Mouse (Mus musculus) induced T-regulatory cell, adult 2 months (primary cell): ENCODE measurements around the gene Mtmr12.

ENCODE experiments used
- DNase-seq: peaks from one replicate; pipeline ENCODE4 v3.0.0-alpha.2; 2012; ENCODE audit warnings: low read depth

Mtmr12 gene

DNA sequence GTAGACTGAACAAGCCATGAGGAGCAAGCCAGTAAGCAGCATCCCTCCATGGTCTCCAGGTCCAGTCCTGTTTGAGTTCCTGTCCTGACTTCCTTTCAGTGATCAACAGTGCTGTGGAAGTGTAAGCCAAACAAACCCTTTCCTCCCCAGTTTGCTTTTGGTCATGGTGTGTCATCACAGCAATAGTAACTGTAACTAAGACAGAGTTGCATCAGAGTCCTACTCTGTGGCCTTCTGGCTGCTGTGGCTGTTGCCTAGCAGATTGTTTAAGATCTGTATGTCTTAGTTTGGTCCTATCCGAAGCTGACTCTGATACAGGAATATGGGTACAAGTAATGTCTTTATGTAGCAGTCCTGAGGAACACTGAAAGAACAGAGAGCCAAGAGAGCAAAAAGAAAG, 75.0 kb downstream of the Mtmr12 start:
- no peak for DNase-seq

DNA sequence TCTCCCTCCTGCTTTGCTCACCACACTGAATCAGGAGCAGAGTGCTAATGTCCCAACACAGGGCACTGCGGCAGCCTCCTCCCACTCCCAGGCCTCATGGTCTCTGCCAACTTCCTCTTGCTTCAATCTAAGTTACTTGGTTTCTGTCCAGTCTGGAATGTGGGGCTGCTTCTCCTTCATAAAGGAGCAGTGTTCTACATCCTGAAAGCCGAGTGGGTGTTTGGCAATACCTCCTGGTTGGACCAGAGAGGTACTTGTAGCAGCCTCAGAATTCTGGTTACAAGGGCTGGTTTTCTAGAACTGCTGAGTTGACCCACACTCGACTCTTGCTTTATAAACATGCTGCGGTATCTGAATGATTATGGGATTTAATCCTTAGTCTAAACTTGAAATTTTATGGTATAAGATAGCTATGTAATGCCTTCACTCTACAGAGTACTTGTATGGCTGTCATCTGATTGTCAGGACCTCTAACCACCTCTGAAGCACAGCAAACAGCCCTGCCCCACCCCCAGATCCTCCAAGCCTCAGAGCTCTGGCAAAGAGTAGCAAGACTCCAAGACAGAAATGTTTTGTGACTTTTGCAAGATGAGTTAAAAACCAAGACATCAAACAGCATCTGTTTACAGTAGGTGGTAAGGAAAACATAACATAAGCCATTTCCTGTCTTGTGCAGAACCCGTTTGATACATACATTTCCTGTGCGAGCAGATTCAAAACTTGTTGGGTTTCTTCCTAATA, 80.1 kb downstream of the Mtmr12 start:
- peak; percentile 50 for DNase-seq

DNA sequence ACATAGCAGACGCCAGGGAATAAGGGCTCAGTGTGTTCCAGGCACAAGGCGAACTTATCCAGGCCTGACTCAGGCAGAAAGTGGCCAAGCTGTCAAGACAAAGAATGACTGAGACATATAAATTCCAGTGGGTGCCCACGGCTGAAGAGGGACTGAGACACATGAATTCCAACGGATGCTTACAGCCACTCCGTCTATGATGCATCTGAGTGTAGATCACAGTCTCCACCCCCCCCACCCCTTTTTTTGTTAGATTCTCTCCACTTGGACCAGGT, 80.6 kb downstream of the Mtmr12 start:
- DNase-seq: no peak

DNA sequence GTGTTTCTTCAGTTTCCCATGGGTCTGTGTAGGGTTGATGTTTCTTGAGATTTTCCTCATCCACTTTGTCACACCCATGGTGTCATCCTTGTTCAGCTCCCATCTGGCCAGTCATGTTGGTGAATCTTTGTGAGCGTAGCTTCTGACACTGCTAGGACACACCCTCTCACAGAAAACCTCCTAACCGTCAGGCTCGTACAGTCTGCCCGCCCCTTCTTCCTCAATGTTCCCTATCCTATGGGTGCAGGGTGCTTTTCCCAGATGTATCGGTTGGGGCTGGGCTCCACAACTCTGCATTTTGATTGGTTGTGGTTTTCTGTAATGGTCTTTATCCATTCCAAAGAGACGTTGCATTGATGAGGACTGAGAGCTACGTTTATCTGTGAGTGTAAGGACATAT, 85.5 kb downstream of the Mtmr12 start:
- DNase-seq: no peak

DNA sequence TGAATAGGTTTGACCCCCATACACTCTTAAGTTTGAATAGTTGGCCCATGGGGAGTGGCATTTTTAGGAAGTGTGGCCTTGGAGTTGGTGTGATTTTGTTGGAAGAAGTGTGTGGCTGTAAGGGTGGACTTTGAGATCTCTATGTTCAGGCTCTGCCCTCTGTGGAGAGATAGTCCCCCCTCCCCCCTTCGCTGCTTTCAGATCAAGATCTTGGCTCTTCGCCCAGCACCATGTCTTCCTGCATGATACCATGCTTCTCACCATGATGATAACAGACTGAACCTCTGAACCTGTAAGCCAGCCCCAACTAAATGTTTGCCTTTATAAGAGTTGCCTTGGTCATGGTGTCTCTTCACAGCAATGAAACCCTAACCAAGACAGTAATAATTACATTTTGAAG, 86.9 kb downstream of the Mtmr12 start:
- DNase-seq: no peak

DNA sequence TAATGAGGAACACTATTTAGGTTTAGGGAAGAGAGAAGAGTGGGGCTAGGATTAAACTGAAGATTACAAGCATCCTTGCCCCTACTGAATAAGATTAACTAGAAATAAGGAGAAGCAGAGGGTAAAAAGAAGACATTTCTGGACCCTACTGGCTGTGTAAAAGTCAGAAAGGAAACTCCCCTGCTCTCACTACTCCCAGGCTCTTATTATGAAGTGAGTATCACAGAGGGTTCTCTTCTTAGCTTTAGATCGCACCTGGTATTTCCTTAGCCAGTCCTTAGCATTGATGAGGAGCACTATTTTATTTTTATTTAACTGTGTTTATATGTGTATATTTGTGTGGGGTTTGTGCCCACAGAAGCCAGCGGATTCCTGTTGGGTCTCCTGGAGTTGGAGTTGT, 91.4 kb downstream of the Mtmr12 start:
- no peak for DNase-seq

DNA sequence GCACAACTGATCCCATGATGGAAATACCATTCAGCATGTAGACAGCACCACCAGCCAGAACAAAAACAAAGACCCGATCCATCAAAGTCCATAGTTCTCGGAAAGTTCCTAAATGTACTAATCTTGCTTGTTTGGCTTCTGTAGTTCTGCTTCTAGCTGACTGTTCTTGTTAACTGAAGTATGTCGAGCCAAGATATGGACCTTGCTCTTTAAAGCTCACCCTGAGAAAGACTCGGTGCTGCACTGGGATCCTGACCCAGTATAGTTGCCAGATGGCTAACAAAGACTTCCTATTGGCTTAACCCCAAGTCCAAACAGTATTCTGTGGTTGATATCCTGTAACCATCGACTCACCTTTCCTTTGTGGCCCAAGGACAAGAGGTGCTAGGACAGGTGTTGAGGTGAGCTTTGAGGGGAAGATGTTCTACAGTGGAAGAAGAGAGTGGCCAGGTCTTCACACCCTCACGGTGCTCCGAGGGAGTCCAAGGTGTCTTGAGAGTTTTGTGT, 93.5 kb downstream of the Mtmr12 start:
- no peak for DNase-seq

DNA sequence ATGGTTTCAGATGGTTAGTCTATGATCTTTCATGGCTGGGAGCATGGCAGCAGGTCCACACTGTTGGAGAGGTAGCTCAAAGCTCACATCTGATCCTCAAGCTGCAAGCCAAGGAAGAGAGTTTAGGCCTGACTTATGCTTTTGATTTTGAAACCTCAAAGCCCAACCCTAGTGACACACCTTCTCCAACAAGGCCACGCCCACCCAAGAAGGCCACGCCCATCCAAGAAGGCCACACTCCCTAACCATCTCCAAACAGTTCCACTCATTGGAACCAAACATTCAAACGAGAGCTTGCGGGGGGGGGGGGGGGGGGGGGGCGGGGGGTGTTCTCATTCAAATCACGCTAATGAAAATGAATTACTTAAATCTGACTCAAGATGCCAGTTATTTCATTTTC, 96.9 kb downstream of the Mtmr12 start:
- no peak for DNase-seq

DNA sequence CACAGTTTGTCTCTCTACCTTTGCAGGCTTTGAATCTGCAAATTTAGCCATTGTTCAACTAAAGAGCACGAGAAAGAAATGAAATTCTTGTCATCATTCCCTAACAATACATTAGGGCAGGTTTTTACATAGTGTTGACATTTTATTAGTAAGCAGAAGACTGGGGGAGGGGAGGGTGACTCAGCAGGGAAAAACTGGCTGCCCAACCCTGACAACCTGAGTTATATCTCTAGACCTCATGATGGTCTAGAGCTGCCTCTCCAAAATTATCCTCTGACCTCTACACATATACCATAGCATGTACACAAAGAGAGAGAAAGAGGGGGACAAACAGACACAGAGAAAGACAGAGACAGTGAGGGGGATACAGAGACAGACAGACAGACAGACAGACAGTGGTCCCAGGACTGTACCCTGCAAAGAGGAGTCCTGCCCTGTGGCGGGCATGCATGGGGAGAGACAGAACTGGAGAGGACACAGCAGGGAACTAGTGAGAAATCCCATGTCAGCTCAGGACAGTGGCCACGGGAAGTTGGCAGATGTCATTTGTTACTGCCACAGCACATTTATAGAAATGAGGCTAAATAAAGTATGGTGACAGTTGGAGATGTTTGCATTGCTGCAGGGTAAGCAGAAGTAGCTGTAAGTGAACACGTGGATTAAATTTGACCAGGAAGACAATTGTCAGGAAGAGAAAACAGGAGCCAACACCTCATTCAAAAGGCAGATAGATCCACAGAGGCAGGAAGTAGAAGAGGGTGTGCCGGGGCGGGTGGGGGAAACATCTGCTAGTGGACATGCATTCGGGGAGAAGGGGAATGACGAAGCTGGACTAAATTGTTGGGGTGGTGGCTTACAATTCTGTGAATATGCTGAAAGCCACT, 101.6 kb downstream of the Mtmr12 start:
- DNase-seq: no peak

DNA sequence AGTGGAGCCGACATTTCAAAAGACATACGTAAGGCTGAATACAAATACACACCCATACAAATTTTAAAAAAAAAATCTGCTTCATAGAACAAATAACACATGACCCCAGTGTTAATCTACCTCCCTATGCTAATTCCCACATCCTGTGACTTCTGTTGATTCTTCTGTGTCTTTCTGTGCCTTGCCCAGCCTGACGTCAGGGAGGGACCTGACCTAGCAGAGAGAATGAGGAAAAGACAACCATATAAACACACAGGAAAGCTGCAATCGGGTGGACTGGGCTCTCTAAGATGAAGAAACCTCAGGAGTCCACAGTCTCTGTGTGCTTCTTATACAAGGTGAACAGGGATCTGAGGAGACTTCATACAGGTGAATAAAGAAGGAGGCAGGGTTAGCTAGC, 102.3 kb downstream of the Mtmr12 start:
- no peak for DNase-seq

DNA sequence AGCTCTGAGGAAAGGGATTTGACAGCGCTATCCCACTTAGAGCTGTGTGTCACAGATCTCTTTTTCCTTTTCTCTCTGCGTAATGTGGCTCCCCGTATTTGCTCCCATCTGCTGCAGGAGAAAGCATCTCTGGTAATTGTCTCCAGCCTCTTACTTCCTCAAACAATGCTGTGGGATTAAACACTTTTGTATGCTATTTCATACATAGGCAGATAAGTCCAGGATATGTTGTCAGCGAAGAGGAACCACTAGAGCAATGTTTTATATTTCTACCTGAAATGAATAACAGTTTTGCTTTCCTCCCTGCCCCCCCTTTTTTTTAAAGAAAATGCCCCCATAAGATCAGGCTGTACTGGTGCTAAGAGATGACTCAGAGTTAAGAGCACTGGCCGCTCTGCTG, 103.7 kb downstream of the Mtmr12 start:
- no peak for DNase-seq

DNA sequence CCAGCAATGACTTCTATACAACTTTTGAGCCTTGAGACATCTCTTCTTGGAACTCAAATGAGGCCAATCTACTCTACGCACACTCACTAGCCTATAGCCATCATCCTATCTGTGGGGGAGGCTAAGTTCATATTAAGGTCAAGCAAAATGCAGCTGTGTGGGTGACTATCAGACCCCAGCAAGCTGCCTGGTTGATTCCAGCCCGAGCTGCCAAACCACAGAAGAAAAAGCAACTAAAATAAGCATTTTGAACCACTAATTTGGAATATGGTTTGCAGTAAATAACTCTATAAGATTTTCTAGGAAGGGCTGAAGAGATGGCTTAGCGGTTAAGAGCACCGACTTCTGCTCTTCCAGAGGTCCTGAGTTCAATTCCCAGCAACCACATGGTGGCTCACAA, 105.8 kb downstream of the Mtmr12 start:
- no peak for DNase-seq

DNA sequence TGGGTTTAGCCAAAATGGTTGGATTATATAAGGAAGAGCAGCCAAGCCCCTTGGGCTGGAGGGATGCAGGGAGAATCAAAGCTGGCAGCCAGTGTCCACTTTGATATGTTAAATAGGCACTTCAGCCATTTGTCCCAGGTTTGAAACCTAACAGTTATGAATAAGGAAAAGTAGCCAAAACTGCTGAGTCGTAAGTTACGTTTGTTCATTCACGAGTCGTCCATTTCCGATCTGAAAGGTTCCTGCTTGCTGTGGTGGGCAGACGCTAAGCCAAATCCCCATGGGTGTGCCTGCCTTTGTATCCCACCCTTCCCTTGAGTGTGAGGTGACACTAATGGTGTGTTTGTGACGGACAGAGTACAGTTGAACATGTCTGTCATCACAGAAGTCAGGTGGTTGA, 106.6 kb downstream of the Mtmr12 start:
- DNase-seq: no peak

DNA sequence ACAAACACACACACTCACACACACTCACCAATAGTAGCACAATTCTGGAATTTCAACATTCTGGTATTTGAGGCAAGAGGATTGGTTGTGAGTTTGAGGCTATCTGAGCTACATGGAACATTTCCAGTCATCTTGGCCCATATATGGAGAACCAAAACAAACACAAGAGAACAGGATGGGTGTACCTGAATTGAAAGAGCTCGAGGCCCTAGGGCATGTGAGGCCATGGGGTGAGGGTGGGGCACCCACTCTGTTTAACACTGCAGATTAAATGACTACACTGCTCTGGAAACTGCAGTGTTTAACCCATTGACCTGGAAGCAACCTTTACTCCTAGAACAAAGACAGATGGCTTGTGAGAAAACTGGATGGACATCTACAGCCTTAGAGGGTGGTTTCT, 108.4 kb downstream of the Mtmr12 start:
- peak; percentile 51 for DNase-seq

DNA sequence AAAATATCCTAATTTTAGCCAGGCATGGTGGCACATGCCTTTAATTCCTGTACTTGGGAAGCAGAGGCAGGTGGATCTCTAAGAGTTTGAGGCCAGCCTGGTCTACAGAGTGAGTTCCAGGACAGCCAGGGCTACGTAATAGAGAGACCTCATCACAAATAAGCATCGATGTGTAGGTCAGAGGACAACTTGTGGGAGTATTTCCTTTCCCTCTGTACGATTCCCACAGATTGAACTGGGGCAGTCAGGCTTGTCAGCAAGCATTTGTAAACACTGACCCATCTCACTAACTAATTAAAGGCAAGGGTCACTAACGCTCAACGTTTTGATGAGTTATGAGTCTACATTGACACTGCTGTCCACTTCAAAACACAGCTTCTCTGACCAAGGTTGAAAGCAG, 109.8 kb downstream of the Mtmr12 start:
- no peak for DNase-seq

DNA sequence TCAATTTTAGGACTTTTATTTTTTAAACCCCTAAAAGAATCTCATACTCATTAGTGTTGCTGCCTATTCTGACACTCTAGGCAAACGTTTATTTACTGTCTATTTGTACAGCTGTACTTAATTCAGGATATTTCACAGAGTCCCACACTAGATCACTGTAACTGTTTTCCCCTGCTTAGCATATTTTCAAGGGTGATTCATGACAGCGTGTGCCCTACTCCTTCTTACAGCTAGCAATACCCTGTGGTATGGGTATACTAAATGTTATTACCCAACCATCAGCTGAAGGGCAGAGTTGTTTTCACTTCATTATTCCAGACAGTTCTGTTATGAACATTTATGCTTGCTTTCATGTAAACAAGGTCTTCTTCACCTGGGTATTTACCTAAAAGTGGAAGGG, 111.2 kb downstream of the Mtmr12 start:
- DNase-seq: no peak

DNA sequence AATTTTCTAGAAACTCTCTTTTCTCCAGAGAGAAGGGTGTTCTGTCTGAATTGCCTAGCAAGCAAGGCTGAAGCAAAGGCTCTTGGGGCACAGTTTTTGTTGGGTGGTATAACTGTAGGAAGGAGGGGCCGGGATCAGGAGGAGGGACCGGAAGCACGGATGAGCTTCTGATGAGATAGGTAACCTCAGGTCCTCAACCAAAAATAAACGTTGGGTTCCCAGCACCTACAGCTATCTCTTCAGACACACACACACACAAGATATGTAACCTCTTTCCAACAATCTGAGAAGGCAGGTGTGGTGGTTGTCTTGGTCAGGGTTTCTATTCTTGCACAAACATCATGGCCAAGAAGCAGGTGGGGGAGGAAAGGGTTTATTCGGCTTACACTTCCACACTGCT, 112.5 kb downstream of the Mtmr12 start:
- DNase-seq: no peak

DNA sequence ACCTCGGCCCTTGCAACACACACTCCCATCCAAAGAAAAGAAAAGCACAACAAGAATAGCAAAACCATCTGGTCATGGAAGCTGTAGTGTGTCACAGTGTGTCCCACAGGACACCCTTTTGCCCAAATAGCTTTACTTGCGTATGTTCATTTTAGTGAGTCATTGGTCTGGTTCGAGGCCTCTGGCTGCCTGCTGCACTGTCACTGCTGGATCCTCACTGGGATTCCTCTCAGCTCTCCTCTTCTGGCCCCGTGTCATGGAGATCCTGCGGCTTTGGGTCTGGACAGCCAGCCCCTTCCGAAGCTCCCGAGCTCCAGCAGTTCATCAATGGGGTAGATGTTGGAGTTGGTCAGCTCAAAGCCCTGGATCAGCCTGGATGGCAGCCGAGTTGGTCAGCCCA, 113.6 kb downstream of the Mtmr12 start:
- no peak for DNase-seq

DNA sequence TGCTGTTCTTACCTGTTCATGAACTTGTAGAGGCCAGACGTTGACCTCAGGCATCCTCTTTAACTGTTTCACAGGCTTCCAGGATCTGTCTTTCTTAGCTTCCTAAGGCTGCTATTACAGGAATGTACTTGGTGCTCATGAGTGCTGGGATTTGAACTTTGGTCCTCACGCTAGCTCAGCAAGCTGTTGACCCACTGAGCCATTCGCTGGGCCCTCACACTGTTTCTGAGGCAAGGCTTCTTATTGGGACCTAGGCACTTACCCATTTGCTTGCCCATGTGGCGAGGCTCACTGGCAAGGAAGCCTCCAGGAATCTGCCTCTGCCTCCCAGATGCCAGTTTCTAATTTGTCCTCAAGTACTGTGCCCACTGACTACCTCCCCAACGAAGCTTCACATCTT, 115.1 kb downstream of the Mtmr12 start:
- DNase-seq: peak; percentile 32

DNA sequence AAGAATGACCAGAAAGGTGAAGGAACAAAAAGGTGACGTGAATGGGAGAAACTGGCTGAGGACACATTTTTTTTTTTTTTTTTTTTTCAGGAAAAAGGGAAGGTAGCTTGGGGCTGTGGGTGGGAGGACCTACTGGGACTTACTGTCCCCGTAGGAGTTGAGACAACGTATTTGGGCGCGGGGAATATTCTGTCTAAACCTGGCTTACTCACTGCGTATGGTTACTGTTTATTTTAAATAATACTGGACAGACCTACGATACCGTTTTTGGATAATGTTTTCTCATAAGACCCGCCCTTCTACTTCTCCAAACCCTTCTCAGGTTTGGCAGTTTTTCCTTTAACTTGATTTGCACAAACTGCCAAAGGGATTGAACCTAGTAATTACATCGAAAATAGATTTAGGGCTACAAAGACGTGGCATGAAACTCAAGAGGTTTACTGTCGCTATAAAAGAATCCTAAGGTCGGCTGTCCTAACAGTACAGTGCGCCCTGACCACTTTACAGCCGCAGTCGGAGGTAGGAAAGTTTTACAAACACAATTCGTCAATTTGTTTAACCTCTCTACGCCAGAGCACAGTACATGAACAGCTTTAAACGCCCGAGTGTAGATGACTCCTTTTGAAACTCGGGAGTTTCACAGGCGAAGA, 115.7 kb downstream of the Mtmr12 start:
- DNase-seq: no peak

DNA sequence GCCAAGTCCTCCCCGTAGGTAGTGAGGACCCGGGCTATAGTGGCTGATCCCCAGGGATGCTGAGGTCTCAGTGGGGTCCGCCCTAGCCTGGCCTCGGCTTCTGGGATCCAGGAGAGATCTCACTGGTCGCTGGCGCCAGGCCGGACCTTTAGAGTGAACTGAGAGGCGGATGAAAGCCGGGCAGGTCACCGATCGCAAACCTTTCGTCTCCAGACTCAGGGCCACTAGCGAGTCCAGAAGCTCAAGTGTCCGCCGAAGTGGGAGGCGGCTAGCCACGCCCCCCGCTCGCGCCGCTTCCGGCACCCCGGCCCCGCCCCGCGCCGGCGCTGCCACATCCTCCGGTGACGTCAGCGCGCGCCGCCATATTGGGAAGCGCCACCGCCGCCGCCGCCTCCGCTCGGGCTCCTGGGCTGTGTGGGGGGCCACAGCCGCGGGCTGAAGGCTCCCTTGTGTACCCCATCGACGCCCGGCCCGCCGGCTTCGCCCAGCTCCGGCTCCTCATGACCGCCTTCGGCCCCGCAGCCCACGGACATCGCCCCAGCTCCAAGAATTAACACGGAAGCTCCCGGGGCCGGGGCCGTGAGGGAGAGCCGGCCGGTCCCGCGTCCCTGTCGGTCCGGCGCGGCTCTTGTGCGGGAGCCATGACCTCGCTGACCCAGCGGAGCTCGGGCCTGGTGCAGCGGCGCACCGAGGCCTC, 116.4 kb downstream of the Mtmr12 start, which contains the start of gene Golph3:
Golph3 (plus strand) TSS at position 360 of the 697 bp plus-strand sequence.
- DNase-seq: peak; percentile 95
